Mouse (Mus musculus): Measurements from ENCODE around the gene Gm10065. TPM values are rescaled to one million over a fixed set of nuclear protein-coding genes. Genes with fewer than 3 reads are reported as not detected.

Gm10065 gene
- polyA plus RNA-seq, 1 experiment, result not detected

- 78% methylated on average over 4 of the region's 4 CpGs for WGBS
Observed at GRCm38 (mm10) chr13:21435476-21435875, 43.8 kb downstream of the Gm10065 start.

More at GRCm38 (mm10) chr13:21435476-21435875, 43.8 kb downstream of the Gm10065 start:
- Histone ChIP-seq H3K4me1 (ENCODE audit: control insufficient read depth, insufficient read depth, insufficient read length) (no peaks in the 10 kb centered on the region), H3K36me3 (ENCODE audit: control insufficient read depth, insufficient read depth, low read length) (no peaks in the 10 kb centered on the region), H3K27ac (ENCODE audit: insufficient read depth, low read length) (no peak overlapping the region), H3K4me3 (ENCODE audit: extremely low read depth, insufficient read depth, insufficient read length) (no peak overlapping the region), H3K27me3 (ENCODE audit: control insufficient read depth, insufficient read depth, low read length) (no peaks in the 10 kb centered on the region)
- DNase-seq (ENCODE audit: low read depth in 1 of 2, low spot score in 2 of 2), result no peak
- TF ChIP-seq CTCF (IDR thresholded peaks at IDR 0.05; ENCODE audit: extremely low read depth, insufficient read depth, insufficient read length, insufficient replicate concordance) (no peak), POLR2A (IDR thresholded peaks at IDR 0.05; ENCODE audit: low read depth, low read length) (no peak)

Other genes with a start within 250 kb of the Gm10065 start
- gene Gpx5, start 186.7 kb downstream of the Gm10065 start, polyA plus RNA-seq (2012; rRNA removed), result not detected in 2 replicates
- gene Gpx6, start 167.3 kb downstream of the Gm10065 start, polyA plus RNA-seq (2012; rRNA removed), result not detected in 2 replicates
- gene Olfr1367, start 132.5 kb downstream of the Gm10065 start, polyA plus RNA-seq (2012; rRNA removed), result not detected in 2 replicates
- gene Zscan12, start 116.6 kb downstream of the Gm10065 start, polyA plus RNA-seq (2012; rRNA removed), result 0.38 and 0.62 TPM in 2 replicates
- gene Zkscan3, start 76.7 kb downstream of the Gm10065 start, polyA plus RNA-seq (2012; rRNA removed), result 12.5 and 15.2 TPM in 2 replicates
- gene Pgbd1, start 38.4 kb downstream of the Gm10065 start, polyA plus RNA-seq (2012; rRNA removed), result 0.13 and 0.28 TPM in 2 replicates
- gene Zscan26, start 25.7 kb downstream of the Gm10065 start, polyA plus RNA-seq (2012; rRNA removed), result 6.7 and 8.5 TPM in 2 replicates
- not detected in 2 replicates for gene Nkapl, start 10.9 kb downstream of the Gm10065 start, polyA plus RNA-seq (2012; rRNA removed)
- 0.29 and 0.34 TPM in 2 replicates for gene Zkscan4, start 534 bp downstream of the Gm10065 start, polyA plus RNA-seq (2012; rRNA removed)
- gene AK157302, start 15.8 kb upstream of the Gm10065 start, polyA plus RNA-seq (2012; rRNA removed), result 0.13 and 0.16 TPM in 2 replicates
- 3.2 and 4.5 TPM in 2 replicates for gene Gm11273, start 22.0 kb upstream of the Gm10065 start, polyA plus RNA-seq (2012; rRNA removed)
- gene Zkscan8, start 51.7 kb upstream of the Gm10065 start, polyA plus RNA-seq (2012; rRNA removed), result 1.6 and 2.0 TPM in 2 replicates
- gene Olfr1366, start 63.4 kb upstream of the Gm10065 start, polyA plus RNA-seq (2012; rRNA removed), result not detected in 2 replicates
- gene Olfr1535, start 80.5 kb upstream of the Gm10065 start, polyA plus RNA-seq (2012; rRNA removed), result not detected in 2 replicates
- gene Olfr1364, start 102.3 kb upstream of the Gm10065 start, polyA plus RNA-seq (2012; rRNA removed), result not detected in 2 replicates
- not detected in 2 replicates for gene Olfr1362, start 134.6 kb upstream of the Gm10065 start, polyA plus RNA-seq (2012; rRNA removed)
- gene Olfr11, start 163.1 kb upstream of the Gm10065 start, polyA plus RNA-seq (2012; rRNA removed), result not detected in 2 replicates
- not detected in 2 replicates for gene Olfr1361, start 183.9 kb upstream of the Gm10065 start, polyA plus RNA-seq (2012; rRNA removed)
- not detected in 2 replicates for gene Olfr1360, start 198.0 kb upstream of the Gm10065 start, polyA plus RNA-seq (2012; rRNA removed)
- not detected in 2 replicates for gene Olfr1359, start 218.7 kb upstream of the Gm10065 start, polyA plus RNA-seq (2012; rRNA removed)
- 18.0 and 18.4 TPM in 2 replicates for gene Hist1h2bl, start 236.7 kb upstream of the Gm10065 start, polyA plus RNA-seq (2012; rRNA removed)
- gene Hist1h2ai, start 237.0 kb upstream of the Gm10065 start, polyA plus RNA-seq (2012; rRNA removed), result 40.4 and 81.0 TPM in 2 replicates
- 81.3 and 147 TPM in 2 replicates for gene Hist1h3h, start 238.2 kb upstream of the Gm10065 start, polyA plus RNA-seq (2012; rRNA removed)
- 6.5 and 12.9 TPM in 2 replicates for gene Hist1h2bm, start 242.6 kb upstream of the Gm10065 start, polyA plus RNA-seq (2012; rRNA removed)

All from spleen, adult 2 months (tissue).